Mouse (Mus musculus) MEL (cell line): ENCODE measurements around the gene Ssr1.
A peak's percentile ranks its signal among the peaks of the same experiment; 100 is the strongest.

Experiments used
- CHD2 ChIP-seq: IDR thresholded peaks from 2 replicates; pipeline ENCODE4 v1.6.1; 2011; ENCODE audit warnings: low read length, improper control_type of control experiment
- CTCF ChIP-seq, 3 experiments: IDR thresholded peaks in 2 of 3; conservative IDR thresholded peaks in 1 of 3; 2 replicates each; pipeline ENCODE4 v1.5.1; 2011 to 2012; ENCODE audit warnings: low read length in 3 of 3, low read depth in 2 of 3, mild to moderate bottlenecking in 2 of 3, improper control_type of control experiment in 1 of 3, inconsistent platforms in 1 of 3, mixed read lengths in 1 of 3, moderate library complexity in 1 of 3; ENCODE audit not compliant: control insufficient read depth in 1 of 3, insufficient read depth in 1 of 3, poor library complexity in 1 of 3, severe bottlenecking in 1 of 3
- ELF1 ChIP-seq: IDR thresholded peaks from 2 replicates; pipeline ENCODE4 v1.6.1; 2014; ENCODE audit warnings: low read depth, mild to moderate bottlenecking, inconsistent platforms, low read length, improper control_type of control experiment, moderate library complexity
- GATA1 ChIP-seq: IDR thresholded peaks from 2 replicates; pipeline ENCODE4 v1.6.1; 2011; ENCODE audit warnings: low read depth, low read length, improper control_type of control experiment
- MYC ChIP-seq: IDR thresholded peaks from 2 replicates; pipeline ENCODE4 v1.6.1; 2011; ENCODE audit warnings: low read depth, mild to moderate bottlenecking, low read length, improper control_type of control experiment, moderate library complexity
- NELFE ChIP-seq: IDR thresholded peaks from 2 replicates; pipeline ENCODE4 v1.6.1; 2011; ENCODE audit warnings: low read depth, low read length, improper control_type of control experiment
- POLR2A ChIP-seq, 2 experiments: IDR thresholded peaks; 2 replicates each; pipeline ENCODE4 v1.6.1; 2011 to 2012; ENCODE audit warnings: low read length in 2 of 2, mild to moderate bottlenecking in 2 of 2, control low read depth in 1 of 2, improper control_type of control experiment in 1 of 2, low read depth in 1 of 2, moderate library complexity in 1 of 2; ENCODE audit not compliant: control insufficient read depth in 1 of 2, insufficient read depth in 1 of 2, poor library complexity in 1 of 2
- POLR2AphosphoS2 ChIP-seq: IDR thresholded peaks from 2 replicates; pipeline ENCODE4 v1.6.1; 2011; ENCODE audit warnings: low read length, improper control_type of control experiment
- TAL1 ChIP-seq: IDR thresholded peaks from 2 replicates; pipeline ENCODE4 v1.6.1; 2012; ENCODE audit warnings: mild to moderate bottlenecking, inconsistent platforms, low read length, moderate library complexity, mixed read lengths

- TF ChIP-seq POLR2AphosphoS2 (no peak), MYC (no peak), POLR2A (IDR thresholded peaks at IDR 0.05; ENCODE audit: control insufficient read depth in 1 of 2, insufficient read depth in 1 of 2, low read depth in 1 of 2, low read length in 2 of 2, poor library complexity in 1 of 2) (peak; percentile 18 to 57; a peak in 1 of 4 replicates), CTCF (IDR thresholded peaks at IDR 0.05 in 2 of 3, conservative IDR thresholded peaks at IDR 0.05 in 1 of 3; ENCODE audit: control insufficient read depth in 1 of 3, insufficient read depth in 1 of 3, low read depth in 2 of 3, low read length in 3 of 3, poor library complexity in 1 of 3, severe bottlenecking in 1 of 3) (peak; percentile 77 to 93 (median 80)), TAL1 (no peak), NELFE (peak; percentile 50; the same call in 1 of the 2 replicates), CHD2 (peak; percentile 42; the same call in 1 of the 2 replicates), GATA1 (no peak), ELF1 (peak; percentile 70; the same call in 1 of the 2 replicates)
These were observed 30.5 kb downstream of the Ssr1 start for GRCm38 (mm10) chr13:37963354-37964007.
